In genomic region chr7:135722011-135722838, GRCm38 (mm10) we compare ENCODE assay signal across 1 mouse cellular context.
TF ChIP-seq lines count a peak whose summit lies in the region.

No protein-coding gene starts in this region.

TF ChIP-seq in CH12.LX, 34 proteins besides CTCF, POLR2A, EP300 and RAD21 (continued from another document):
- TF ChIP-seq RCOR1 (conservative IDR thresholded peaks at IDR 0.05; ENCODE audit: low read depth, low read length) (no peak), MAFK (IDR thresholded peaks at IDR 0.05; ENCODE audit: insufficient replicate concordance, low read length) (no peak), MEF2A (IDR thresholded peaks at IDR 0.05; ENCODE audit: borderline replicate concordance, low read depth, low read length) (no peak), GABPA (IDR thresholded peaks at IDR 0.05; ENCODE audit: insufficient replicate concordance, low read depth, low read length) (no peak)
